8 mouse cellular contexts compared by ENCODE assay signal in genomic region chr13:20311612-20312011, GRCm38 (mm10).
DNase-seq lines count a peak whose midpoint lies in the region; ATAC-seq and TF ChIP-seq lines count a peak whose summit lies in the region.

No protein-coding gene starts in this region.

- peak; percentile 25 for TF ChIP-seq CTCF in ES-Bruce4 (IDR thresholded peaks at IDR 0.05; ENCODE audit: low read depth, low read length)

- no peaks in the 10 kb centered on the region for H3K36me3 ChIP-seq in ES-Bruce4 (ENCODE audit: control insufficient read depth, insufficient read depth, low read length, poor library complexity, severe bottlenecking)
- H3K36me3 ChIP-seq in embryonic facial prominence, embryonic 11.5 days (replicated peaks; ENCODE audit: control insufficient read depth, insufficient read depth, low read depth, low read length), result no peaks in the 10 kb centered on the region
- H3K36me3 ChIP-seq in heart, embryonic 16.5 days (ENCODE audit: control insufficient read depth, insufficient read depth), result no peaks in the 10 kb centered on the region

- no peak for TF ChIP-seq EP300 in ES-Bruce4 (IDR thresholded peaks at IDR 0.05; ENCODE audit: insufficient read depth, low read depth, low read length)

- WGBS in embryonic facial prominence, embryonic 11.5 days, result 18% methylated on average over 3 of the region's 3 CpGs
- WGBS in heart, embryonic 16.5 days, result 13% methylated on average over 3 of the region's 3 CpGs

- H3K4me2 ChIP-seq in embryonic facial prominence, embryonic 11.5 days (ENCODE audit: low read depth, low read length), result no peak overlapping the region
- H3K4me2 ChIP-seq in heart, embryonic 16.5 days (ENCODE audit: low read depth, low read length), result no peak overlapping the region

- TF ChIP-seq POLR2A in ES-Bruce4 (IDR thresholded peaks at IDR 0.05; ENCODE audit: insufficient read depth, low read length), result no peak

- 0 out of 2 replicates have a peak, but pooled peaks have one; percentile 34 for ATAC-seq in embryonic facial prominence, embryonic 11.5 days (replicated peaks; ENCODE audit: insufficient number of reproducible peaks, low FRiP score, low TSS enrichment, low read depth)
- 0 out of 2 replicates have a peak, but pooled peaks have one; percentile 49 for ATAC-seq in heart, embryonic 16.5 days (replicated peaks; ENCODE audit: extremely low read depth, insufficient read depth, low FRiP score)

- DNase-seq in adrenal gland, postnatal 14 days, result peak; percentile 86
- DNase-seq in embryonic facial prominence, embryonic 11.5 days (ENCODE audit: low spot score), result peak; percentile 83
- peak; percentile 75 to 92 for DNase-seq in layer of hippocampus, adult 8-10 months (ENCODE audit: low spot score in 2 of 2)
- DNase-seq in lung, postnatal 25 days (ENCODE audit: low spot score), result peak; percentile 79
- peak; percentile 77 for DNase-seq in retina, postnatal 7 days (ENCODE audit: low read depth, low spot score)
- peak; percentile 36 to 75 for DNase-seq in urinary bladder, postnatal 4 days (ENCODE audit: low spot score in 2 of 2)

- H3K9me3 ChIP-seq in ES-Bruce4 (replicated peaks; ENCODE audit: control insufficient read depth, insufficient read depth, low read length, poor library complexity, severe bottlenecking), result no peaks in the 10 kb centered on the region
- no peaks in the 10 kb centered on the region for H3K9me3 ChIP-seq in embryonic facial prominence, embryonic 11.5 days (replicated peaks; ENCODE audit: control insufficient read depth, low read length)
- no peaks in the 10 kb centered on the region for H3K9me3 ChIP-seq in heart, embryonic 16.5 days (replicated peaks; ENCODE audit: control insufficient read depth, low read length)

- H3K4me1 ChIP-seq in ES-Bruce4 (ENCODE audit: control insufficient read depth, insufficient read depth, low read length), result no peaks in the 10 kb centered on the region
- H3K4me1 ChIP-seq in embryonic facial prominence, embryonic 11.5 days (ENCODE audit: control insufficient read depth, insufficient read depth, low read length), result no peaks in the 10 kb centered on the region
- no peaks in the 10 kb centered on the region for H3K4me1 ChIP-seq in heart, embryonic 16.5 days (ENCODE audit: control insufficient read depth, insufficient read depth, low read length)

- no peak overlapping the region for H3K27ac ChIP-seq in ES-Bruce4 (ENCODE audit: insufficient read depth, low read length)
- no peak overlapping the region for H3K27ac ChIP-seq in embryonic facial prominence, embryonic 11.5 days (replicated peaks; ENCODE audit: low read depth, low read length)
- no peak overlapping the region for H3K27ac ChIP-seq in heart, embryonic 16.5 days (ENCODE audit: low read length)

- no peak overlapping the region for H3K4me3 ChIP-seq in ES-Bruce4 (ENCODE audit: low read depth, low read length)
- no peak overlapping the region for H3K4me3 ChIP-seq in embryonic facial prominence, embryonic 11.5 days (ENCODE audit: low read depth, low read length)
- no peak overlapping the region for H3K4me3 ChIP-seq in heart, embryonic 16.5 days (ENCODE audit: low read length)

- H3K9ac ChIP-seq in ES-Bruce4 (ENCODE audit: low read depth, poor library complexity, severe bottlenecking), result no peak overlapping the region
- no peak overlapping the region for H3K9ac ChIP-seq in embryonic facial prominence, embryonic 11.5 days (replicated peaks; ENCODE audit: low read length)
- no peak overlapping the region for H3K9ac ChIP-seq in heart, embryonic 16.5 days (ENCODE audit: low read length)

- H3K27me3 ChIP-seq in ES-Bruce4 (ENCODE audit: control insufficient read depth, insufficient read depth, low read length, poor library complexity, severe bottlenecking), result no peaks in the 10 kb centered on the region
- H3K27me3 ChIP-seq in embryonic facial prominence, embryonic 11.5 days (ENCODE audit: control insufficient read depth, insufficient read depth, low read length), result no peaks in the 10 kb centered on the region
- H3K27me3 ChIP-seq in heart, embryonic 16.5 days (ENCODE audit: control insufficient read depth, insufficient read depth, low read length), result no peaks in the 10 kb centered on the region
